Mouse (Mus musculus) midbrain, embryonic 11.5 days (tissue): ENCODE measurements around the gene Atp5l. TPM values are rescaled to one million over a fixed set of nuclear protein-coding genes. Genes with fewer than 3 reads are reported as not detected.

Source experiments
- polyA plus RNA-seq: library from polyadenylated mRNA; unstranded; fragments of >200 nt; fragmentation: Nextera tagmentation; extraction: Ambion mirVana; gene quantifications from 2 replicates; pipeline ENCODE4 v1.2.1, GENCODE M21; 2014

Gene Atp5l
- polyA plus RNA-seq, 1 experiment from 2014 or later: 619 TPM

Other genes starting within 250 kb of the Atp5l start
- gene Treh, start 247.5 kb downstream of the Atp5l start, polyA plus RNA-seq: not detected in 2 replicates
- 28.8 and 32.8 TPM in 2 replicates for gene Phldb1, start 185.5 kb downstream of the Atp5l start, polyA plus RNA-seq
- 191 and 213 TPM in 2 replicates for gene Arcn1, start 152.9 kb downstream of the Atp5l start, polyA plus RNA-seq
- 141 and 149 TPM in 2 replicates for gene Ift46, start 152.8 kb downstream of the Atp5l start, polyA plus RNA-seq
- gene Tmem25, start 121.4 kb downstream of the Atp5l start, polyA plus RNA-seq: 2.1 and 2.7 TPM in 2 replicates
- not detected in 2 replicates for gene Ttc36, start 117.7 kb downstream of the Atp5l start, polyA plus RNA-seq
- gene Kmt2a, start 39.4 kb downstream of the Atp5l start, polyA plus RNA-seq: 14.0 and 19.4 TPM in 2 replicates
- 32.1 and 37.2 TPM in 2 replicates for gene Ube4a, start 44.9 kb upstream of the Atp5l start, polyA plus RNA-seq
- not detected in 2 replicates for gene Cd3g, start 59.7 kb upstream of the Atp5l start, polyA plus RNA-seq
- gene Cd3d, start 61.0 kb upstream of the Atp5l start, polyA plus RNA-seq: not detected in 2 replicates
- gene Cd3e, start 88.9 kb upstream of the Atp5l start, polyA plus RNA-seq: not detected in 2 replicates
- gene Mpzl2, start 119.1 kb upstream of the Atp5l start, polyA plus RNA-seq: 0.63 and 0.65 TPM in 2 replicates
- 2.3 and 2.6 TPM in 2 replicates for gene Mpzl3, start 134.4 kb upstream of the Atp5l start, polyA plus RNA-seq
- gene Jaml, start 158.4 kb upstream of the Atp5l start, polyA plus RNA-seq: 0.31 TPM in 1 of 2 replicates, not detected in the other
- 3.4 and 3.5 TPM in 2 replicates for gene Scn2b, start 197.0 kb upstream of the Atp5l start, polyA plus RNA-seq
- gene Scn4b, start 217.7 kb upstream of the Atp5l start, polyA plus RNA-seq: 0.03 and 0.08 TPM in 2 replicates